Mouse (Mus musculus) hindbrain, embryonic 14.5 days (tissue): ENCODE measurements around the gene Pygb. TPM values are rescaled to one million over a fixed set of nuclear protein-coding genes. Genes with fewer than 3 reads are reported as not detected.

Experiments used
- ATAC-seq: fragments of 200-750 bp; cut with Nextera tagmentation; 2 replicates; pipeline ENCODE4 v1.8.0; 2017; ENCODE audit warnings: moderate number of reproducible peaks, mild to moderate bottlenecking, moderate TSS enrichment, moderate library complexity; ENCODE audit not compliant: low FRiP score
- DNase-seq: peaks from one replicate; pipeline ENCODE4 v3.0.0-alpha.2; 2015; ENCODE audit warnings: low spot score
- H3K27ac ChIP-seq: fragments of 300-500 bp; sonication (generic); 2 replicates; pipeline ENCODE4 v1.5.1; 2014; ENCODE audit warnings: mild to moderate bottlenecking, moderate library complexity
- H3K27me3 ChIP-seq: fragments of 300-500 bp; sonication (generic); 2 replicates; pipeline ENCODE4 v1.6.1; 2014; ENCODE audit warnings: mild to moderate bottlenecking, low read length, mixed read lengths; ENCODE audit not compliant: control insufficient read depth, insufficient read depth
- H3K36me3 ChIP-seq: fragments of 300-500 bp; sonication (generic); replicated peaks from 2 replicates; pipeline ENCODE4 v1.6.1; 2014; ENCODE audit not compliant: control insufficient read depth, insufficient read depth
- H3K4me1 ChIP-seq: fragments of 300-500 bp; sonication (generic); replicated peaks from 2 replicates; pipeline ENCODE4 v1.6.1; 2014; ENCODE audit warnings: antibody characterized with exemption, low read length, mixed read lengths; ENCODE audit not compliant: control insufficient read depth, insufficient read depth
- H3K4me2 ChIP-seq: fragments of 300-500 bp; sonication (generic); replicated peaks from 2 replicates; pipeline ENCODE4 v1.6.1; 2014; ENCODE audit warnings: mild to moderate bottlenecking, moderate library complexity
- H3K4me3 ChIP-seq: fragments of 300-500 bp; sonication (generic); replicated peaks from 2 replicates; pipeline ENCODE4 v1.5.1; 2014; ENCODE audit warnings: mild to moderate bottlenecking, low read length
- H3K9ac ChIP-seq: fragments of 300-500 bp; sonication (generic); 2 replicates; pipeline ENCODE4 v1.6.1; 2014
- H3K9me3 ChIP-seq: fragments of 300-500 bp; sonication (generic); 2 replicates; pipeline ENCODE4 v1.6.1; 2016; ENCODE audit warnings: low read length; ENCODE audit not compliant: control insufficient read depth
- WGBS: fragments of 180-500 bp; shearing (Covaris S2); extraction: QIAGEN DNeasy Blood & Tissue Kit; methylation state at CpG from one replicate; pipeline ENCODE4 v1.1.7; 2014; 5-methylcytosine and 5-hydroxymethylcytosine counted together
- polyA plus RNA-seq: library from polyadenylated mRNA; unstranded; fragments of >200 nt; fragmentation: Nextera tagmentation; extraction: Ambion mirVana; gene quantifications from 2 replicates; pipeline ENCODE4 v1.2.1, GENCODE M21; 2014

Pygb gene
- polyA plus RNA-seq, 1 experiment from 2014 or later: 93.9 TPM

GRCm38 (mm10) chr2:150782801-150783200 lies 3.7 kb upstream of the Pygb start:
- WGBS: 83% methylated on average over 2 of the region's 2 CpGs
- no peak for ATAC-seq

GRCm38 (mm10) chr2:150787234-150787771 lies 768 bp downstream of the Pygb start:
- DNase-seq: no peak
- peak overlapping the region; percentile 51; the same call in 1 of the 2 replicates for H3K27ac ChIP-seq
- peak; percentile 60 for ATAC-seq

More at GRCm38 (mm10) chr2:150782801-150783200, 3.7 kb upstream of the Pygb start:
- Histone ChIP-seq H3K4me2 (no peak overlapping the region), H3K4me1 (peaks cover 7% of the 10 kb centered on the region), H3K27ac (no peak overlapping the region), H3K9me3 (no peaks in the 10 kb centered on the region), H3K36me3 (no peaks in the 10 kb centered on the region), H3K27me3 (no peaks in the 10 kb centered on the region), H3K4me3 (no peak overlapping the region), H3K9ac (no peak overlapping the region)
- DNase-seq: no peak

GRCm38 (mm10) chr2:150788768-150789550 lies 2.4 kb downstream of the Pygb start:
- H3K27me3 ChIP-seq: no peaks in the 10 kb centered on the region
- DNase-seq (peak; percentile 79), ATAC-seq (no peak)
- peaks cover 17% of the 10 kb centered on the region for H3K4me1 ChIP-seq
- H3K27ac ChIP-seq: no peak overlapping the region
- H3K9me3 ChIP-seq: no peaks in the 10 kb centered on the region
- peak overlapping the region; percentile 91 for H3K4me2 ChIP-seq
- 0 out of 2 replicates have a peak, but pooled peaks cover 21% of the 10 kb centered on the region for H3K36me3 ChIP-seq
- H3K9ac ChIP-seq: 0 out of 2 replicates have a peak overlapping the region, but pooled peaks have one; percentile 3
- no peak overlapping the region for H3K4me3 ChIP-seq
- 57% methylated on average over 4 of the region's 4 CpGs for WGBS

More at GRCm38 (mm10) chr2:150787234-150787771, 768 bp downstream of the Pygb start:
- Histone ChIP-seq H3K4me2 (peak overlapping the region; percentile 91), H3K36me3 (0 out of 2 replicates have a peak, but pooled peaks cover 12% of the 10 kb centered on the region), H3K4me1 (peaks cover 17% of the 10 kb centered on the region), H3K4me3 (peak overlapping the region; percentile 84), H3K9me3 (no peaks in the 10 kb centered on the region), H3K27me3 (no peaks in the 10 kb centered on the region), H3K9ac (peak overlapping the region; percentile 78)
- WGBS: 0% methylated on average over 23 of the region's 23 CpGs

- Histone ChIP-seq H3K9ac (no peak overlapping the region), H3K36me3 (peaks cover 49% of the 10 kb centered on the region), H3K27ac (no peak overlapping the region), H3K4me3 (no peak overlapping the region), H3K4me2 (no peak overlapping the region), H3K4me1 (peaks cover 5% of the 10 kb centered on the region), H3K27me3 (no peaks in the 10 kb centered on the region), H3K9me3 (no peaks in the 10 kb centered on the region)
- DNase-seq (no peak), ATAC-seq (no peak)
- 72% methylated on average over 4 of the region's 4 CpGs for WGBS
These were observed 6.8 kb downstream of the Pygb start for GRCm38 (mm10) chr2:150793320-150793719.

GRCm38 (mm10) chr2:150798084-150798483 lies 11.5 kb downstream of the Pygb start:
- Histone ChIP-seq H3K27me3 (no peaks in the 10 kb centered on the region), H3K4me2 (no peak overlapping the region), H3K9me3 (no peaks in the 10 kb centered on the region), H3K4me3 (no peak overlapping the region), H3K9ac (no peak overlapping the region), H3K36me3 (peaks cover 50% of the 10 kb centered on the region), H3K27ac (no peak overlapping the region), H3K4me1 (no peaks in the 10 kb centered on the region)
- 91% methylated on average over 7 of the region's 7 CpGs for WGBS
- no peak for DNase-seq
- no peak for ATAC-seq

GRCm38 (mm10) chr2:150800616-150801015 lies 14.1 kb downstream of the Pygb start:
- 91% methylated on average over 5 of the region's 5 CpGs for WGBS

GRCm38 (mm10) chr2:150803035-150803434 lies 16.5 kb downstream of the Pygb start:
- no peak for DNase-seq
- H3K4me2 ChIP-seq: no peak overlapping the region
- 91% methylated on average over 1 of the region's 1 CpGs for WGBS
- no peak for ATAC-seq
- peaks cover 60% of the 10 kb centered on the region for H3K36me3 ChIP-seq
- H3K9me3 ChIP-seq: no peaks in the 10 kb centered on the region
- no peak overlapping the region for H3K27ac ChIP-seq
- H3K27me3 ChIP-seq: no peaks in the 10 kb centered on the region
- no peaks in the 10 kb centered on the region for H3K4me1 ChIP-seq
- H3K9ac ChIP-seq: no peak overlapping the region
- no peak overlapping the region for H3K4me3 ChIP-seq

More at GRCm38 (mm10) chr2:150800616-150801015, 14.1 kb downstream of the Pygb start:
- no peaks in the 10 kb centered on the region for H3K9me3 ChIP-seq
- H3K4me3 ChIP-seq: no peak overlapping the region
- H3K9ac ChIP-seq: no peak overlapping the region
- DNase-seq (no peak), ATAC-seq (no peak)
- H3K4me2 ChIP-seq: no peak overlapping the region
- no peak overlapping the region for H3K27ac ChIP-seq
- no peaks in the 10 kb centered on the region for H3K27me3 ChIP-seq
- H3K4me1 ChIP-seq: no peaks in the 10 kb centered on the region
- peaks cover 56% of the 10 kb centered on the region for H3K36me3 ChIP-seq

GRCm38 (mm10) chr2:150808381-150808780 lies 21.8 kb downstream of the Pygb start:
- Histone ChIP-seq H3K27me3 (no peaks in the 10 kb centered on the region), H3K4me3 (no peak overlapping the region), H3K36me3 (peaks cover 82% of the 10 kb centered on the region), H3K4me2 (no peak overlapping the region), H3K9ac (no peak overlapping the region), H3K4me1 (no peaks in the 10 kb centered on the region), H3K9me3 (no peaks in the 10 kb centered on the region), H3K27ac (peak overlapping the region; percentile 47; the same call in 1 of the 2 replicates)
- peak; percentile 82 for ATAC-seq
- 61% methylated on average over 6 of the region's 6 CpGs for WGBS
- DNase-seq: peak; percentile 44

GRCm38 (mm10) chr2:150808812-150809211 lies 22.3 kb downstream of the Pygb start:
- Histone ChIP-seq H3K9ac (no peak overlapping the region), H3K4me3 (no peak overlapping the region), H3K27ac (peak overlapping the region; percentile 47; the same call in 1 of the 2 replicates), H3K4me1 (no peaks in the 10 kb centered on the region), H3K9me3 (no peaks in the 10 kb centered on the region), H3K4me2 (no peak overlapping the region), H3K27me3 (no peaks in the 10 kb centered on the region), H3K36me3 (peaks cover 84% of the 10 kb centered on the region)
- DNase-seq: no peak
- ATAC-seq: peak; percentile 49
- 82% methylated on average over 6 of the region's 6 CpGs for whole genome bisulfite sequencing
